Mouse (Mus musculus) ovary, postnatal 14 days (tissue): Measurements from ENCODE around the gene Postn.
A peak's percentile ranks its signal among the peaks of the same experiment; 100 is the strongest.

Source experiments
- DNase-seq: peaks from one replicate; pipeline ENCODE4 v3.0.0; 2022; ENCODE audit warnings: low spot score

Postn gene

GRCm38 (mm10) chr3:54360897-54361296, at the start of gene Postn:
Postn (plus strand) TSS chr3:54361109.
- DNase-seq, result peak; percentile 27

- DNase-seq, result no peak
Measured at GRCm38 (mm10) chr3:54314055-54314454, 46.9 kb upstream of the Postn start.

- DNase-seq, result peak; percentile 77
Measured at GRCm38 (mm10) chr3:54352891-54353652, 7.8 kb upstream of the Postn start.

- DNase-seq, result no peak
Measured at GRCm38 (mm10) chr3:54357561-54357960, 3.3 kb upstream of the Postn start.

- DNase-seq, result peak; percentile 14
Measured at GRCm38 (mm10) chr3:54358463-54359189, 2.3 kb upstream of the Postn start.

GRCm38 (mm10) chr3:54361656-54362055, 747 bp downstream of the Postn start:
- no peak for DNase-seq

GRCm38 (mm10) chr3:54371015-54371414, 10.1 kb downstream of the Postn start:
- DNase-seq, result no peak

- DNase-seq, result no peak
Measured at GRCm38 (mm10) chr3:54372625-54373024, 11.7 kb downstream of the Postn start.

- DNase-seq, result no peak
Measured at GRCm38 (mm10) chr3:54376014-54376413, 15.1 kb downstream of the Postn start.

GRCm38 (mm10) chr3:54377647-54378046, 16.7 kb downstream of the Postn start:
- no peak for DNase-seq

- DNase-seq, result no peak
Measured at GRCm38 (mm10) chr3:54378135-54378534, 17.2 kb downstream of the Postn start.

- no peak for DNase-seq
Measured at GRCm38 (mm10) chr3:54379981-54380380, 19.1 kb downstream of the Postn start.

GRCm38 (mm10) chr3:54399321-54399720, 38.4 kb downstream of the Postn start:
- no peak for DNase-seq

GRCm38 (mm10) chr3:54399911-54400310, 39.0 kb downstream of the Postn start:
- no peak for DNase-seq

GRCm38 (mm10) chr3:54400617-54401016, 39.7 kb downstream of the Postn start:
- DNase-seq, result no peak

GRCm38 (mm10) chr3:54401706-54402105, 40.8 kb downstream of the Postn start:
- no peak for DNase-seq

- no peak for DNase-seq
Measured at GRCm38 (mm10) chr3:54403791-54404190, 42.9 kb downstream of the Postn start.

GRCm38 (mm10) chr3:54406567-54406966, 45.7 kb downstream of the Postn start:
- DNase-seq, result no peak

- DNase-seq, result no peak
Measured at GRCm38 (mm10) chr3:54411052-54411451, 50.1 kb downstream of the Postn start.

- no peak for DNase-seq
Measured at GRCm38 (mm10) chr3:54412885-54413583, 52.1 kb downstream of the Postn start.

- no peak for DNase-seq
Measured at GRCm38 (mm10) chr3:54413584-54413897, 52.6 kb downstream of the Postn start.

GRCm38 (mm10) chr3:54414386-54414785, 53.5 kb downstream of the Postn start:
- DNase-seq, result no peak

GRCm38 (mm10) chr3:54417833-54418386, 57.0 kb downstream of the Postn start:
- DNase-seq, result no peak
